Mouse (Mus musculus) right cerebral cortex, postnatal 10 days (tissue): ENCODE measurements around the gene Lgals3bp.

ENCODE experiments used
- DNase-seq, 2 experiments: peaks; one replicate each; pipeline ENCODE4 v3.0.0; 2021; ENCODE audit warnings: low spot score in 2 of 2

The Lgals3bp gene

GRCm38 (mm10) chr11:118362971-118363518, 38.8 kb downstream of the Lgals3bp start:
- peak in 1 of 2 experiments; percentile 39 for DNase-seq

DNA sequence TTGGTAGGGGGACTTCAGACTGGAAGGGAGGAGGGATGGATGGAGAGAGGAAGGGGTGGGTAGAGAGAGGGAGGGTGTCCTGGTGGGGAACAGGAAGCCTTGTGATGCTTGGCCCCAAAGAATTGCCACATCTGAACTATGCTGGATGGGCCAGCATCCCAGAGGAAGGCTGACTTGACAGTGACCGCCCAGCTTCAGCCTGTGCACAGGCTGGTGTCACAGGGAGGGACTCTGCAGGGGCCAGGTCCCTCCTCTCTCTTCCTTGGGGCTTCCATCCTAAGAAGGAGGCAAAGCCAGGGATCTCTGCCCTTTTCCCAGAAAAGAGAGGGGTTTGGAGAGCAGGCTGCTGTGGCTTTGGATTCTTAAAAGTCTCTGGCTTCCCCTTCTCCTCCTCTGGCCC, 39.4 kb downstream of the Lgals3bp start:
- DNase-seq: peak in 1 of 2 experiments; percentile 10

- peak; percentile 68 to 70 for DNase-seq
Observed at GRCm38 (mm10) chr11:118360907-118361341, 41.0 kb downstream of the Lgals3bp start.

GRCm38 (mm10) chr11:118360491-118360890, 41.4 kb downstream of the Lgals3bp start:
- no peak for DNase-seq

GRCm38 (mm10) chr11:118355640-118356039, 46.3 kb downstream of the Lgals3bp start, which contains the start of gene Timp2:
Timp2 (minus strand) TSS chr11:118355740.
- DNase-seq: no peak

DNA sequence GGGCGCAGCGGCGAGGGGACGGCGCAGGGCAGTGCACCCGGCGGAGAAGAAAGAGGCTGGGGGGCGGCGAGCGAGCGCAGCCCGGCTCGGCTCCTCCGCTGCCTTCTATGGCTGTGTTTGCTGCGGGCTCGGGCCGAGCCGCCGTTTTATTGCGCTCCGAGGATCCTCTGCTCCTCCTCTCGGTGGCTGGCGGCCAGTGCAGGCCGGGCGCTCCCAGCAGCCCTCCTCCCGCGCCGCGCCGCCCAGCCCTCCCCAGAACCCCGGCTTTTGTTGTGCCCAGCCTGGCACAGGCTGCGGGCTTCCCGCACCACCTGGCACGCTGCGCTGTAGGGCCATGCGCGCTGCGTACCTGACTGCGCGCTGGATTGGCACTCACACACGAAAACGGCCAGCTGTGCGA, 46.7 kb downstream of the Lgals3bp start:
- DNase-seq: peak; percentile 94 to 95

- peak in 1 of 2 experiments; percentile 69 for DNase-seq
Observed at GRCm38 (mm10) chr11:118354636-118355191, 47.2 kb downstream of the Lgals3bp start.

DNA sequence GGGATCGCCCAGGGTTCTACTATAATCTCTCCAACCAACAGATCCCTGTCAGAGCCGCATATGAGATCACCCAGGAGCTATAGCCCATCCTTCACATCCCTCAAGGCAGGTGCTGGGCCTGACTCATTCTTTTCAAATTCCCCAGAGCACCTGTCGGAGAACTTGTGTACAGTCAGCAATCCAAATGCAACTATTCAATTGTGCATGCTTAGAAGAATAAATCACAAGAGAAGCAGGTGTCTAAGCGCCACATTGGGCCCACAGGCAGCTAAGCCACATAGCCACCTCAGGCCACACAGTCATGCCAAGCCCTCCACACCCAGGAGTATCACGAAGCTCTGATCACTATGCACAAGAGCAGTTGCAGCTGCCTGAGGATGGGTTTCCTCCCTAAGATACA, 52.4 kb downstream of the Lgals3bp start:
- DNase-seq: no peak

DNA sequence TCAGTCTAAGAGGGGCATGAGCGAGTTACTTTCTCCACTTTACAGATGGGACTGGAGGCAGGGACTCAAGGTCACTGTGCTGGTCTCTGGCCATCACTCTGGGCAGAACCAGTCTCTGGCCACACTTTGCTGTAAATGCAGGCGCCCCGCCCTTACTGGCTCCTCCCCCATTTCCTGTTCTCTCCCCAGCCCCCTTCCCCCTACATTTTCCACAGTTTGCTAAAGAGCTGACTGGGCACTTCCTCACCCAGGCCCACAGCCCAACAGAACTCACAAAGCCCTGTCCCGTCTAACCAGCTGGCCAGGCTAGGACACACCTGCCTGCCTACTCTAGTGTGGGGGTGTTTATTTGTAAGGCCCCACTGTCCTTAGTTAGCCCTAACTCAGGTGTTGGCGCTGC, 53.0 kb downstream of the Lgals3bp start:
- DNase-seq: peak in 1 of 2 experiments; percentile 55

- no peak for DNase-seq
Observed at GRCm38 (mm10) chr11:118348419-118348818, 53.5 kb downstream of the Lgals3bp start.

DNA sequence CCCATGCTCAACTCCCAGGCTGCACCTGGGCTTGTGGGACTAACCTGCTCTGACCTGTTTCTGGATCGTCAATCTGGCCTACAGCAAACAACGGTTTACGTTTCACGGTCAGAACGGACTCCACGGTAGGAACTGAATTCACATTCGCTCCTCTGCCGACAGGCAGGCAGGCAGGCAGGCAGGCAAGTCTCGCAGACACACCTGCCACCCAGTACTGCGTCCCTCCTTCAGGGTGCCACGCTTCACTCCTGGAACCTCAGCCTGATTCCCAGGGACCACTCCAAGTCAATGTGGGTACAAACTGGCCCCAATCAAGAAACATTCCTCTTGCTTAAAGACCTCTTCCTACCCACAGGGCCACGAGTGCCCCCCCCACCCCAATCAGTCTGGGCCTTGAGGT, 54.0 kb downstream of the Lgals3bp start:
- no peak for DNase-seq

DNA sequence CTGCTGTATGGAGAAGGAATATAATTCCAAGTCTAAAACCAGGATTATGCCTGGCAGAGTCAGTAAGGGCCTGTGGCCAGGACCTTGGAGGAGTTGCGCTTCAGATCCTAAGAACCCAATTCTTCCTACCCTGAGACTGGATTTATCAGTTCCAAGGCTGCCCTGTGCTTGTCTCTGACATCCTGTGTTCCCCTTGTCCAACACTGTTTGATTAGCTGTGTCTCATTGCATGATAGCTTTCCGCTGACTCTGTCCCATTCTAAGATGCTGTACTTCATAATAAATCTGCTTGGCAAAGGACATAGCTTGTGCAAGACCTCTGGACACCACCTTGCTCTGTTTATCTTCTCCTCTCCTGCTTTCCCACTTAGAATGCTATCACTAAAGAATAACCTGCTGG, 54.5 kb downstream of the Lgals3bp start:
- DNase-seq: no peak

GRCm38 (mm10) chr11:118346395-118347096, 55.3 kb downstream of the Lgals3bp start:
- DNase-seq: no peak

DNA sequence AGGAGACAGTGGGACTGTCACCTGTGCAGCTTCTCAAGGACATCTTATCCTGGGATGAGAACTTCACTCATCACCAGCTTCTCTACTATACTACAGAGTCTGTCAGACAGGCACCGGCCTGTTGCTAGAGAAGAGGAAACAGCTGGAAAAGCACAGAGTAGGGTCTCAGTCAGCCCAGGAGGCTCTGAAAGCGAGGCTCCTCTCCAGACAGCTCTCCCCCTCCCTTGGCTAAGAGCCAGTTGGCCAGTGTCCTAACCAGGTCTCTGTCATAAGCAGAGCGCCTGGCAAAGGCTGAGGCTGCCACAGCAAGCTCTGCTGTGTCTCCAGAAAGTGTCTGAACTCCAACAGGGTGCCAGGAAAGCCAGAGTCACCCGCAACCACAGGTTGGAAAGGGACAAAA, 56.2 kb downstream of the Lgals3bp start:
- DNase-seq: peak; percentile 83

DNA sequence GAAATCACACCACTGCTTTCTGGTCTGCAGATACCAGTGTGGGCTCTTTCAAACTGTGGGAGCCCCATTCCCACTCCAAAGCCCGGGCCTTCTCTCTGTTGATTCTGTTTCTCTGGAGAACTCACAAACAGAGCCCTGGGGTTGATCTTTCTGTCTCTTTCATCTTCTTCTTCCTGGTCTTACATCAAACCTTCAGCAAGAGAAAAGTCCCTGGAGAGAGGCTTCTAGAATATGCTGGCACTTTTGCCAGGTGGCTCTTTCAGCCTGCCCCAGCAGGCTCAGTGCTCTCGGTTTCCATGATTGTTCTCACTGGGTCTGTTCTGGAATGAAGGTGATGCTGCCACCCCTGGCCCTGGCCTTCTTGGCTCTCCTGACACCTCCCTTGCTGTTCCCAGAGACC, 58.3 kb downstream of the Lgals3bp start:
- no peak for DNase-seq
